Mouse (Mus musculus): Measurements from ENCODE around the gene Tor3a. TPM values are rescaled to one million over a fixed set of nuclear protein-coding genes. Genes with fewer than 3 reads are reported as not detected.

The Tor3a gene
- polyA plus RNA-seq, 1 experiment from 2014 or later = 3.4 TPM

GRCm38 (mm10) chr1:156620951-156621350 is 53.2 kb downstream of the Tor3a start:
- peaks cover 14% of the 10 kb centered on the region for H3K36me3 ChIP-seq
- 85% methylated on average over 3 of the region's 3 CpGs for WGBS

DNA sequence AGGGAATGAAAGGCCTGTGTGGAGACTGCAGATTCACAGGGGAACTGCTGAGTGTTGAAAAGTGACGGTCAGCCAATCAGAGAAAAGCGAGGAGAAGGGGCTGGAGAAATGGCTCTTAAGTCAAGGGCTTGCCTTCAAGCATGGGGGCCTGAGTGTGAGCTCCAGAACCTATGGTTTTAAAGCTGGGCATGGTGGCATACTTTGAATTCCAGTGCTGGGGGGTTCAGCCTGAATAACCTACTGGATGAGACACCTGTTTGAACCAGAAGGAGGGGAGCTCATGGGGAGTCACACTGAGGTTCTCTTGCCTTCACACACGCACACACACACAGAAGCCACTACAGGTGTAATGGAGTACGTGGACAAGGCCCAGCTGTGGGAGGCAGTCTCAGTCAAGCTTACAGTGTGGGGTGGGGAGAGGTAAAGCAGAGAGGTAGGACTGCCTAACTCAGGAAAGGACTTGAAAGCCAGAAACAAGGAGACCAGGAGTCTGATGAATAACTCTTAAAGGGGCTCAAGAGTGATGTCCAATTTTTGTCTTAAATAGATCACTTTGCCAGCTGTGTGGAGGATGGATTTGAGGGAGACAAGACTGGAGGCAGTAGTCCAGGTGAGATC is 53.8 kb downstream of the Tor3a start:
- H3K27me3 ChIP-seq = no peaks in the 10 kb centered on the region
- H3K4me1 ChIP-seq (replicated peaks) = peaks cover 19% of the 10 kb centered on the region
- H3K9ac ChIP-seq (replicated peaks) = no peak overlapping the region
- ATAC-seq = no peak
- no peaks in the 10 kb centered on the region for H3K9me3 ChIP-seq
- H3K36me3 ChIP-seq = peaks cover 8% of the 10 kb centered on the region; the same call in 1 of the 2 replicates
- no peak overlapping the region for H3K27ac ChIP-seq
- 69% methylated on average over 4 of the region's 4 CpGs for WGBS
- H3K4me3 ChIP-seq (replicated peaks) = no peak overlapping the region
- H3K4me2 ChIP-seq (replicated peaks) = no peak overlapping the region

More at GRCm38 (mm10) chr1:156620951-156621350, 53.2 kb downstream of the Tor3a start:
- no peaks in the 10 kb centered on the region for H3K27me3 ChIP-seq
- no peak overlapping the region for H3K4me3 ChIP-seq (replicated peaks)
- H3K9me3 ChIP-seq = no peaks in the 10 kb centered on the region
- H3K27ac ChIP-seq = no peak overlapping the region
- H3K9ac ChIP-seq (replicated peaks) = no peak overlapping the region
- H3K4me2 ChIP-seq (replicated peaks) = no peak overlapping the region
- H3K4me1 ChIP-seq (replicated peaks) = peaks cover 14% of the 10 kb centered on the region
- ATAC-seq = no peak

- Histone ChIP-seq H3K9ac (replicated peaks) (no peak overlapping the region), H3K4me2 (replicated peaks) (no peak overlapping the region), H3K4me3 (replicated peaks) (no peak overlapping the region), H3K36me3 (peaks cover 4% of the 10 kb centered on the region; the same call in 1 of the 2 replicates), H3K9me3 (no peaks in the 10 kb centered on the region), H3K27ac (no peak overlapping the region), H3K27me3 (no peaks in the 10 kb centered on the region), H3K4me1 (replicated peaks) (peaks cover 33% of the 10 kb centered on the region)
- no peak for ATAC-seq
- WGBS = 54% methylated on average over 4 of the region's 4 CpGs
These were observed 56.3 kb downstream of the Tor3a start for GRCm38 (mm10) chr1:156617811-156618210.

DNA sequence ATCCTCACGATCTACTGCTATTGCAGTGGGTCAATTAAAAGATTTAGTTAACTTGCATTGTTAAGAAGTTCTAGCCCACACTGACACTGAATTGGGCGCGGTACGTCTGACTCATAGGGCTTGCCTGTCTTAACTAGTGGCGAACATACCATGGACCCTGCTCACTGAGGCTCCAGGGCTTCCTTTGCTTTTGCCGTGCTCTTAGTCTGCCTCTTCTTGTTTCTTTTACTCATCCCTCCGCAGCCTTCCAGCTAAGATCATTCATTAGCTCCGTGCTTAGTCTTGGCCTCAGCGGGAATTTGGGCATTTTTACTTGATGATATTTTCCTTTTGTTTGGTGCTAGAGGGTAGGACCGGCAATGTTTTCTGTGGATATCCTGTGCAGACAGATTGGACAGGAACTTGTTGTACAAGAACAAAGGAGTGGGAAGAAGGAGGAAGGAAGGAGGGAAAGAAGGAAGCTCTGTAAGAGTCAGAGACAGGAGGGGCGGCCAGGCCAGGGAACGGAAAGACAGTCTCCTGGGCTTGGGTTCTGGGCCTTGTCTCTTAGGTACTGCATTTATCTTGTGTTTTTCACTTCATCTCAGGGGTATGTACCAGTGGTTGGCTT is 57.1 kb downstream of the Tor3a start:
- no peak overlapping the region for H3K27ac ChIP-seq
- H3K36me3 ChIP-seq = no peaks in the 10 kb centered on the region
- no peaks in the 10 kb centered on the region for H3K27me3 ChIP-seq
- H3K4me2 ChIP-seq (replicated peaks) = no peak overlapping the region
- ATAC-seq = no peak
- no peak overlapping the region for H3K9ac ChIP-seq (replicated peaks)
- WGBS = 47% methylated on average over 12 of the region's 12 CpGs
- no peak overlapping the region for H3K4me3 ChIP-seq (replicated peaks)
- H3K9me3 ChIP-seq = no peaks in the 10 kb centered on the region
- H3K4me1 ChIP-seq (replicated peaks) = peaks cover 33% of the 10 kb centered on the region

DNA sequence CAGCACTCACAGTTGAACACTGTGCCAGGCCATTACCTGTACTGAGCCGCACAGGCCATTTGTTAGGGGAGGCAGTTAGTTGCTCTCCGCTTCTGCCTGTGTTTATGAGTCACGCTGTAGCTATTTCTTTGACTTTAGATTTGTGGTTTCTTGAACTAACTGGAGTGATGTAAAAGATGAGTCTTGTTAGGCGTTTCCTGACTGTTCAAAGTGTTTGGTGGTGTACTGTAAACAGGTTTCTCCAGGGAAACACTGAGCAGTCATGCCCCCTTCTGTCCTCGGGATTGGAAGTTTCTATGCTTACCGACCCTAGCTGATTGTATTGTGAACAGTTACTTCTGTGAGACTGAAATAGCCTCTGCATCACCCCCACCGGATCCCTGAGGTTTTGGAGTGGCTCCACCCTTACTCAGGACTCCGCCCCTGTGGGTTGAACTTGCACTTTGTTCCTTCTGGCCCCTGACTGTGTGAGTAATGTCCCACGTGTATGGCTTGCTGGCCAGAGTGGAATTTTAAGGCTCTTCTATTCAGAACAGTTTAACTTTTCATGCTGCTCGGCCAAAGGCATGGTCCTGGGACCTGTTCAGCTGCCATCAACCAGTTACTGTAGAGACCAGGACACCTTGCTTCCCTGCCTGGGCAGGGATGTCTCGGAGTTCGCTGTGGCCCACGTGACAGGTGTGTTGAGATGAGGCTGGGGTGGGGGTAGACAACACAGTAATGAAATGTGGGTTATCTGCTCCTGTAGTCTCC is 58.6 kb downstream of the Tor3a start:
- Histone ChIP-seq H3K4me3 (replicated peaks) (no peak overlapping the region), H3K9me3 (no peaks in the 10 kb centered on the region), H3K36me3 (no peaks in the 10 kb centered on the region), H3K27ac (no peak overlapping the region), H3K27me3 (no peaks in the 10 kb centered on the region), H3K4me1 (replicated peaks) (peaks cover 33% of the 10 kb centered on the region), H3K9ac (replicated peaks) (no peak overlapping the region), H3K4me2 (replicated peaks) (0 out of 2 replicates have a peak overlapping the region, but pooled peaks have one; percentile 1)
- 29% methylated on average over 13 of the region's 13 CpGs for WGBS
- ATAC-seq = peak; percentile 25

GRCm38 (mm10) chr1:156614710-156615109 is 59.4 kb downstream of the Tor3a start:
- no peaks in the 10 kb centered on the region for H3K27me3 ChIP-seq
- no peaks in the 10 kb centered on the region for H3K36me3 ChIP-seq
- no peak overlapping the region for H3K4me3 ChIP-seq (replicated peaks)
- H3K9ac ChIP-seq (replicated peaks) = no peak overlapping the region
- H3K9me3 ChIP-seq = no peaks in the 10 kb centered on the region
- peaks cover 35% of the 10 kb centered on the region for H3K4me1 ChIP-seq (replicated peaks)
- H3K4me2 ChIP-seq (replicated peaks) = no peak overlapping the region
- no peak overlapping the region for H3K27ac ChIP-seq
- WGBS = 85% methylated on average over 1 of the region's 1 CpGs
- ATAC-seq = no peak

DNA sequence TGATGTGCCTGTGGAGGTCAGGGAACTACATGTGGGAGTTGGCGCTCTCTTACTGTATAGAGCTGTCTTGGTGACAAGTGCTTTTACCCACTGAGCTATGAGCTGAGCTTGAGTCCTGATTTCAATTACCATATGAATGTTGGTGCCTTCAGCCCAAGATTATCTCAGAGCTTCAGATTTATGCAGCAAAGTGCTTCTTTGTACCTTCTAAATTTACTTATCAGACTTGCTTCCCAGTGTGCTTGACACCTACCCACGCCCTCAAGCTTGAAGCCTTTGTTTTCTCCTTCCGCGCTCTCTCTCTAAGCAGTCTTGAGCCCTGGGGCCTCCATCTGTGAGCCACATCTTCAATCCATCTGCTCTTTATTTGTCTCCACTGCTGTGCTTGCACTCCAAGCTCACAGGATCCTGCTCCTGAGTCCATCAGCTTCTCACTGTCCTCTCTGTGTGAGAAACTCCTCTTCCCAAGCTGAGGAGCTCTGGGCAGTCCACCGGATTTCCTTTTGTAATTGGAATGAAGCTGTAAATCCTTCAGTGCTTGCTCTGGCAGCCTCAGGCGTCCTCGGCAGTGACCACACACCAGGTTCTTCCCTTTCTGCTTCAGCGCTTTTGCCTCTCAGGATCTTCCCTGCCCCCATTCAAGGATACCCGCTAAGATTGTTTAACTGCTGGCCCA is 60.2 kb downstream of the Tor3a start:
- H3K4me3 ChIP-seq (replicated peaks) = no peak overlapping the region
- H3K9me3 ChIP-seq = no peaks in the 10 kb centered on the region
- no peaks in the 10 kb centered on the region for H3K27me3 ChIP-seq
- peak overlapping the region; percentile 38 for H3K4me2 ChIP-seq (replicated peaks)
- H3K27ac ChIP-seq = peak overlapping the region; percentile 87
- peaks cover 42% of the 10 kb centered on the region for H3K4me1 ChIP-seq (replicated peaks)
- peak overlapping the region; percentile 28; the same call in 1 of the 2 replicates for H3K9ac ChIP-seq (replicated peaks)
- ATAC-seq = peak; percentile 87
- WGBS = 4% methylated on average over 9 of the region's 9 CpGs
- no peaks in the 10 kb centered on the region for H3K36me3 ChIP-seq

DNA sequence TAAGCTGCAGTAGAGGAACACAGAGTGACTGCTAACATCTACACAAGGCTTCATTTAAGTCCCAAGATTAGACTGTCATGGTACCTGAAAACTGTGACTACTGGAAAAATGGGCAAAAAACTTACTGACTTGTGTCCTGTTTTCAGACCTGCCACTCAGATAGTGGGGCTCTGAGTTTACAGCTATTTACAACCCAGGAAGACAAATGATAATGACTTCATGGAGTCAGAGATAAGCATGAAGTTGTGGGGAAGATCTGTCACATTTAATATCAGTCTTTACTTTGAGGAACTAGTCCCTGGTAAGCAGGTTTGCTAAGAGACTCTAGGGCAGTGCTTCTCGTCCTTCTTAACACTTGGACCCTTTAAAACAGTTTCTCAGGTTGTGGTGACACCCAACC is 63.9 kb downstream of the Tor3a start:
- no peaks in the 10 kb centered on the region for H3K36me3 ChIP-seq
- peaks cover 21% of the 10 kb centered on the region for H3K4me1 ChIP-seq (replicated peaks)
- H3K9me3 ChIP-seq = no peaks in the 10 kb centered on the region
- H3K27me3 ChIP-seq = no peaks in the 10 kb centered on the region
- no peak for ATAC-seq
- no peak overlapping the region for H3K9ac ChIP-seq (replicated peaks)
- H3K4me3 ChIP-seq (replicated peaks) = no peak overlapping the region
- H3K27ac ChIP-seq = no peak overlapping the region
- H3K4me2 ChIP-seq (replicated peaks) = no peak overlapping the region
- 89% methylated on average over 1 of the region's 1 CpGs for WGBS

DNA sequence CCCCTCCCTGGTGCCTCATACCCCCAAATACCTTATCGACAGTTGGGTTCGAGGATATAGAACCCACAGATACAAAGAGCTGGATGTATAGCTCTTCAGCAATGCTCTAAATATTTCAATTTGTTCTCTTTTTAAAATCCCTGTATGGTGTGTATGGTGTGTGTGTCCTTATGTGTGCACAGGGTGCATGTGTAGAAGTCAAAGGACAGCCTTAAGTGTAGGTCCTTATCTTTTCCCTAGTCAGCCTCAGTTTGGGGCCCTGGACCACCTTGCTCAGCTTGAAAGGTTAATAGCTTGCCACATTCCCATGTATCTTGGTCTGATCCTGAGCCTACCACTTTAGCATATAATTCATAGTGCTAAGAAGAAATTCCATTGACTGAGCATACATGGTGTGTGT is 65.7 kb downstream of the Tor3a start:
- H3K9ac ChIP-seq (replicated peaks) = no peak overlapping the region
- H3K4me1 ChIP-seq (replicated peaks) = peaks cover 14% of the 10 kb centered on the region
- H3K27ac ChIP-seq = no peak overlapping the region
- H3K4me2 ChIP-seq (replicated peaks) = no peak overlapping the region
- H3K27me3 ChIP-seq = no peaks in the 10 kb centered on the region
- ATAC-seq = no peak
- no peaks in the 10 kb centered on the region for H3K9me3 ChIP-seq
- 78% methylated on average over 2 of the region's 2 CpGs for WGBS
- H3K4me3 ChIP-seq (replicated peaks) = no peak overlapping the region
- no peaks in the 10 kb centered on the region for H3K36me3 ChIP-seq

DNA sequence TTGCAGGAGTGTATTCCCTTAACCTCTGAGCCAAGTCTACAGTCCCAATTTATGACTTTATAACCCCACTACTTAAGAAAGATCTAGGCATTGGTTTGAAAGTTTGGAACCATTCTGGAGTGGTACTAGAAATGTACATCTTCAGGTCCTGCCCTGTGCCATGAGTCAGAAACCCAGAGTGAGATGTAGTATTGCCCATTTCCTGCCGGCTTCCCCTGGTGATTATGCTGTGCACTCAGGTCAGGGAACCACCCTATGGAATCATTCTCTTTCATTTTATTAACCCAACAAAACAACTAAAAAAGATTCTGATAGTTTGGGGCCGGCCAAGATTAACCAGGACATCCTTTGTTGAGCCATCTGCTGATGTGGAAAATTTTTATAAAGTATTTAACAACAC is 68.2 kb downstream of the Tor3a start:
- no peak overlapping the region for H3K4me2 ChIP-seq (replicated peaks)
- peaks cover 12% of the 10 kb centered on the region for H3K4me1 ChIP-seq (replicated peaks)
- no peak for ATAC-seq
- H3K36me3 ChIP-seq = no peaks in the 10 kb centered on the region
- no peak overlapping the region for H3K27ac ChIP-seq
- H3K4me3 ChIP-seq (replicated peaks) = no peak overlapping the region
- H3K9ac ChIP-seq (replicated peaks) = no peak overlapping the region
- H3K27me3 ChIP-seq = no peaks in the 10 kb centered on the region
- H3K9me3 ChIP-seq = no peaks in the 10 kb centered on the region
- WGBS = 86% methylated on average over 2 of the region's 2 CpGs

- Histone ChIP-seq H3K9ac (replicated peaks) (no peak overlapping the region), H3K4me2 (replicated peaks) (no peak overlapping the region), H3K9me3 (no peaks in the 10 kb centered on the region), H3K36me3 (no peaks in the 10 kb centered on the region), H3K4me1 (replicated peaks) (peaks cover 12% of the 10 kb centered on the region), H3K4me3 (replicated peaks) (no peak overlapping the region), H3K27ac (no peak overlapping the region), H3K27me3 (no peaks in the 10 kb centered on the region)
- no peak for ATAC-seq
- 86% methylated on average over 12 of the region's 12 CpGs for WGBS
These were observed 68.9 kb downstream of the Tor3a start for GRCm38 (mm10) chr1:156605094-156605866.
